Mouse (Mus musculus) kidney, postnatal 0 days (tissue): ENCODE measurements around the gene LTO1. TPM values are rescaled to one million over a fixed set of nuclear protein-coding genes. Genes with fewer than 3 reads are reported as not detected.

Experiments
- ATAC-seq: fragments of 200-750 bp; cut with Nextera tagmentation; replicated peaks from 2 replicates; pipeline ENCODE4 v1.8.0; 2017; ENCODE audit warnings: low read depth, moderate number of reproducible peaks, moderate TSS enrichment, moderate library complexity; ENCODE audit not compliant: low FRiP score
- DNase-seq: peaks from one replicate; pipeline ENCODE4 v3.0.0-alpha.2; 2016; ENCODE audit warnings: low spot score
- H3K27ac ChIP-seq: fragments of 300-500 bp; sonication (generic); 2 replicates; pipeline ENCODE4 v1.5.1; 2014; ENCODE audit warnings: mild to moderate bottlenecking
- H3K27me3 ChIP-seq: fragments of 300-500 bp; sonication (generic); 2 replicates; pipeline ENCODE4 v1.6.1; 2014; ENCODE audit warnings: low read length, mixed read lengths; ENCODE audit not compliant: insufficient read depth
- H3K36me3 ChIP-seq: fragments of 300-500 bp; sonication (generic); 2 replicates; pipeline ENCODE4 v1.6.1; 2014; ENCODE audit warnings: low read length, mixed read lengths; ENCODE audit not compliant: insufficient read depth
- H3K4me1 ChIP-seq: fragments of 300-500 bp; sonication (generic); replicated peaks from 2 replicates; pipeline ENCODE4 v1.6.1; 2014; ENCODE audit warnings: antibody characterized with exemption, low read length, mixed read lengths; ENCODE audit not compliant: insufficient read depth
- H3K4me2 ChIP-seq: fragments of 300-500 bp; sonication (generic); 2 replicates; pipeline ENCODE4 v1.6.1; 2014; ENCODE audit warnings: mild to moderate bottlenecking, low read length, moderate library complexity, mixed read lengths
- H3K4me3 ChIP-seq: fragments of 300-500 bp; sonication (generic); replicated peaks from 2 replicates; pipeline ENCODE4 v1.5.1; 2014; ENCODE audit warnings: low read depth, low read length
- H3K9ac ChIP-seq: fragments of 300-500 bp; sonication (generic); 2 replicates; pipeline ENCODE4 v1.6.1; 2014; ENCODE audit warnings: low read depth, low read length
- H3K9me3 ChIP-seq: fragments of 300-500 bp; sonication (generic); replicated peaks from 2 replicates; pipeline ENCODE4 v1.6.1; 2016; ENCODE audit warnings: low read length, inconsistent platforms, mixed read lengths
- CTCF ChIP-seq: IDR thresholded peaks from 2 replicates; pipeline ENCODE4 v1.5.1; 2016; ENCODE audit warnings: antibody characterized with exemption, low read depth, mild to moderate bottlenecking, moderate library complexity
- WGBS: fragments of 180-500 bp; shearing (Covaris S2); extraction: QIAGEN DNeasy Blood & Tissue Kit; methylation state at CpG from one replicate; pipeline ENCODE4 v1.1.7; 2014; 5-methylcytosine and 5-hydroxymethylcytosine counted together
- polyA plus RNA-seq: library from polyadenylated mRNA; unstranded; fragments of >200 nt; fragmentation: Nextera tagmentation; extraction: Ambion mirVana; gene quantifications from 2 replicates; pipeline ENCODE4 v1.2.1, GENCODE M21; 2015

LTO1 gene
- polyA plus RNA-seq, 1 experiment from 2014 or later: 22.4 TPM

- Histone ChIP-seq H3K9me3 (no peaks in the 10 kb centered on the region), H3K4me2 (peak overlapping the region; percentile 93), H3K9ac (peak overlapping the region; percentile 82; the same call in 1 of the 2 replicates), H3K4me1 (peaks cover 6% of the 10 kb centered on the region), H3K27ac (no peak overlapping the region), H3K27me3 (no peaks in the 10 kb centered on the region), H3K36me3 (0 out of 2 replicates have a peak, but pooled peaks cover 8% of the 10 kb centered on the region), H3K4me3 (peak overlapping the region; percentile 89)
- WGBS: 8% methylated on average over 17 of the region's 17 CpGs
- peak; percentile 43; the same call in 1 of the 2 replicates for TF ChIP-seq CTCF
- ATAC-seq (peak; percentile 84), DNase-seq (peak; percentile 92)
These were observed 478 bp upstream of the LTO1 start for GRCm38 (mm10) chr7:144914296-144914947.

GRCm38 (mm10) chr7:144918823-144919222 is 3.9 kb downstream of the LTO1 start:
- Histone ChIP-seq H3K9me3 (no peaks in the 10 kb centered on the region), H3K27me3 (no peaks in the 10 kb centered on the region), H3K4me1 (peaks cover 6% of the 10 kb centered on the region), H3K9ac (no peak overlapping the region), H3K4me3 (no peak overlapping the region), H3K4me2 (no peak overlapping the region), H3K36me3 (peaks cover 18% of the 10 kb centered on the region; the same call in 1 of the 2 replicates), H3K27ac (no peak overlapping the region)
- TF ChIP-seq CTCF: peak; percentile 57
- ATAC-seq: no peak
- WGBS: 81% methylated on average over 1 of the region's 1 CpGs
- DNase-seq: no peak

GRCm38 (mm10) chr7:144927591-144927990 is 12.7 kb downstream of the LTO1 start:
- 78% methylated on average over 2 of the region's 2 CpGs for WGBS
- Histone ChIP-seq H3K4me1 (no peaks in the 10 kb centered on the region), H3K4me3 (no peak overlapping the region), H3K27ac (no peak overlapping the region), H3K27me3 (no peaks in the 10 kb centered on the region), H3K36me3 (peaks cover 23% of the 10 kb centered on the region; the same call in 1 of the 2 replicates), H3K9ac (no peak overlapping the region), H3K4me2 (no peak overlapping the region), H3K9me3 (no peaks in the 10 kb centered on the region)
- no peak for TF ChIP-seq CTCF
- ATAC-seq: peak; percentile 29; the same call in 1 of the 2 replicates
- DNase-seq: no peak

DNA sequence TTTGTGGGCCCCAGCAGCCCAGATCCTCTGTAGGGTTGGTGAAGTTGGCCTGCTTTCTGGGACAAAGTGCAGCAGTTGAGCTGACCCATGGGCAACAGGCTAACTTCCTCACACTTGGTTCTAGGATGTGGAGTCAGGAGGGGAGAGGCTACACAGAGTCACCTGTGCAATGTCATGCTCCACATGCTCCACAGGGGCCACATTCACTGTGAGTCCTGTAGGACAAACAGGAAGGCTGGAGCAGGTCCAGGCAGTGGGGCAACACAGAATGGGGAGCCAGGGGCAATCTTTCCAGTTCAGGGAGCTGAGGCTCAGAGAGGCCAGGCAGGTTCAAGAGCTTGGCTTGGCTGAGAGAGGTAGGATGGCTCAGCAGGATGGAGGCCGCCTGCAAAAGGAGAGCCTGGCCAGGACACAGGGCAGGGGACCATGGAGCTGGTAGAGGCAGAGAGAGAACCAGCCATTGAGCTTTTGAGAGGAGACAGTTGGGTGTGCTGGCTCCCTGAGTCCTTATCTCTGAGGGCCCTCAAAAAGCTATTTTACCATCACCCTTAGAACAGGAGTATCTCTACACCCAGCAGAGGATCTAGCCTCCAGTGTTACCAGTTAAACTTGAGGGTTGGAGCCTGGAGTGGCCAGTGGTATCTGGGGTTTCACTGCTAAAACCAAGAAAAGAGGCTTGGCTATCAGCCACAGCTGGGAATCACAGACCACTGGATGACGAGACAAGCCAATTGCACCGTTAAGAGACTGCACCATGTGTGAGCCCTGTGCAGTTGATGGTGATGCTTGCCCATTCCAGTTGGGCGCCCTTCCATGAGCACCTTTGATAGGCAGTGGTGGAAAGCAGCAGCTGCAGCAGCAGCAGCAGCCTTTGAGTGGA is 13.3 kb downstream of the LTO1 start:
- H3K27me3 ChIP-seq: no peaks in the 10 kb centered on the region
- H3K4me2 ChIP-seq: no peak overlapping the region
- no peak overlapping the region for H3K27ac ChIP-seq

DNA sequence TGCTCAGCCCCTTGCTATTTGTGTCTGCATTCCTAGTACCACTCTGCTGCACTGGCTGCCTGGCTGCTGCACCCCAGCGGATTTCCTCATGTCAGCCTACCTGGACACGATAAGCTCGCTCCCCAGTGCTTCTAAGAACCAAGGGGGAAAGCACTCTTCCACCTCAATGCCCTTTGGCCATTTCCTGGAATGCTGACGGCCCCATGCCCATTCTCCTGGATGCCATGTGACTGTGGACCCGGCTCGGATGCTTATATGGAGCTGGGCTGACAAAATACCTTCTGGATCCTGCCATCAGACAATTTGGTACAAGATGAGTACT is 13.9 kb downstream of the LTO1 start:
- Histone ChIP-seq H3K4me1 (no peaks in the 10 kb centered on the region), H3K27ac (no peak overlapping the region), H3K4me2 (no peak overlapping the region), H3K4me3 (no peak overlapping the region), H3K27me3 (no peaks in the 10 kb centered on the region), H3K36me3 (peaks cover 33% of the 10 kb centered on the region), H3K9ac (no peak overlapping the region), H3K9me3 (no peaks in the 10 kb centered on the region)
- no peak for TF ChIP-seq CTCF
- DNase-seq (no peak), ATAC-seq (no peak)
- whole genome bisulfite sequencing: 52% methylated on average over 6 of the region's 6 CpGs

More for the DNA sequence above, 13.3 kb downstream of the LTO1 start:
- peaks cover 30% of the 10 kb centered on the region for H3K36me3 ChIP-seq
- H3K4me1 ChIP-seq: no peaks in the 10 kb centered on the region
- ATAC-seq (no peak), DNase-seq (no peak)
- H3K9me3 ChIP-seq: no peaks in the 10 kb centered on the region
- H3K9ac ChIP-seq: no peak overlapping the region
- no peak overlapping the region for H3K4me3 ChIP-seq
- no peak for TF ChIP-seq CTCF
- 47% methylated on average over 4 of the region's 4 CpGs for WGBS

GRCm38 (mm10) chr7:144929506-144929905 is 14.6 kb downstream of the LTO1 start:
- Histone ChIP-seq H3K9ac (no peak overlapping the region), H3K4me3 (no peak overlapping the region), H3K36me3 (peaks cover 40% of the 10 kb centered on the region), H3K27me3 (no peaks in the 10 kb centered on the region), H3K4me2 (no peak overlapping the region), H3K9me3 (no peaks in the 10 kb centered on the region), H3K4me1 (no peaks in the 10 kb centered on the region), H3K27ac (no peak overlapping the region)
- no peak for TF ChIP-seq CTCF
- no peak for ATAC-seq
- WGBS: 76% methylated on average over 8 of the region's 8 CpGs
- DNase-seq: no peak
